Mouse (Mus musculus): ENCODE measurements at regions not wholly inside any gene's neighbourhood (a gene's known extent, or its start where the extent isn't known, plus 50 kb on each side); places are given as distances from the start of the nearest gene placed in this dataset.

GRCm38 (mm10) chr3:128520671-128521103, 624.6 kb upstream of the Fam241a start:
- WGBS = 35% methylated on average over 7 of the region's 7 CpGs
- ATAC-seq (ENCODE audit: low read depth) (peak; percentile 89), DNase-seq (ENCODE audit: low spot score) (peak; percentile 92)
- Histone ChIP-seq H3K9me3 (ENCODE audit: control insufficient read depth, low read length) (peaks cover 4% of the 10 kb centered on the region), H3K9ac (ENCODE audit: low read depth, low read length) (no peak overlapping the region), H3K4me1 (ENCODE audit: control insufficient read depth, insufficient read depth, low read length) (peaks cover 6% of the 10 kb centered on the region), H3K27ac (replicated peaks; ENCODE audit: low read depth, low read length) (no peak overlapping the region), H3K4me2 (ENCODE audit: low read depth, low read length) (peak overlapping the region; percentile 37), H3K4me3 (ENCODE audit: low read depth, low read length) (no peak overlapping the region), H3K27me3 (replicated peaks; ENCODE audit: control insufficient read depth, insufficient read depth, low read length) (no peaks in the 10 kb centered on the region), H3K36me3 (ENCODE audit: control insufficient read depth, insufficient read depth, low read length) (no peaks in the 10 kb centered on the region)

- H3K4me3 ChIP-seq (ENCODE audit: low read depth, low read length) = peak overlapping the region; percentile 3; the same call in 1 of the 2 replicates
- DNase-seq (ENCODE audit: low spot score) (peak; percentile 57), ATAC-seq (ENCODE audit: low read depth) (no peak)
- no peak overlapping the region for H3K9ac ChIP-seq (ENCODE audit: low read depth, low read length)
- peaks cover 4% of the 10 kb centered on the region for H3K9me3 ChIP-seq (ENCODE audit: control insufficient read depth, low read length)
- H3K4me2 ChIP-seq (ENCODE audit: low read depth, low read length) = peak overlapping the region; percentile 37
- 0 out of 2 replicates have a peak, but pooled peaks cover 4% of the 10 kb centered on the region for H3K27me3 ChIP-seq (replicated peaks; ENCODE audit: control insufficient read depth, insufficient read depth, low read length)
- peaks cover 6% of the 10 kb centered on the region for H3K4me1 ChIP-seq (ENCODE audit: control insufficient read depth, insufficient read depth, low read length)
- WGBS = 31% methylated on average over 6 of the region's 6 CpGs
- no peak overlapping the region for H3K27ac ChIP-seq (replicated peaks; ENCODE audit: low read depth, low read length)
- H3K36me3 ChIP-seq (ENCODE audit: control insufficient read depth, insufficient read depth, low read length) = no peaks in the 10 kb centered on the region
Measured at GRCm38 (mm10) chr3:128519913-128520316, 623.8 kb upstream of the Fam241a start.

- Histone ChIP-seq H3K9me3 (ENCODE audit: control insufficient read depth, low read length) (peaks cover 4% of the 10 kb centered on the region), H3K27me3 (replicated peaks; ENCODE audit: control insufficient read depth, insufficient read depth, low read length) (0 out of 2 replicates have a peak, but pooled peaks cover 4% of the 10 kb centered on the region), H3K4me2 (ENCODE audit: low read depth, low read length) (no peak overlapping the region), H3K27ac (replicated peaks; ENCODE audit: low read depth, low read length) (no peak overlapping the region), H3K4me3 (ENCODE audit: low read depth, low read length) (no peak overlapping the region), H3K4me1 (ENCODE audit: control insufficient read depth, insufficient read depth, low read length) (peaks cover 6% of the 10 kb centered on the region), H3K36me3 (ENCODE audit: control insufficient read depth, insufficient read depth, low read length) (no peaks in the 10 kb centered on the region), H3K9ac (ENCODE audit: low read depth, low read length) (no peak overlapping the region)
- WGBS = 54% methylated on average over 4 of the region's 4 CpGs
- peak; percentile 93 for DNase-seq (ENCODE audit: low spot score)
- 0 out of 2 replicates have a peak, but pooled peaks have one; percentile 32 for ATAC-seq (ENCODE audit: low read depth)
Measured at GRCm38 (mm10) chr3:128518806-128519205, 622.7 kb upstream of the Fam241a start.

- ATAC-seq (ENCODE audit: low read depth) = no peak
Measured at GRCm38 (mm10) chr3:128471111-128471510, 575.0 kb upstream of the Fam241a start.

GRCm38 (mm10) chr3:128429706-128430105, 533.6 kb upstream of the Fam241a start:
- H3K9me3 ChIP-seq (ENCODE audit: control insufficient read depth, low read length) = no peaks in the 10 kb centered on the region
- DNase-seq (ENCODE audit: low spot score) = no peak
- H3K4me2 ChIP-seq (ENCODE audit: low read depth, low read length) = no peak overlapping the region
- H3K4me3 ChIP-seq (ENCODE audit: low read depth, low read length) = no peak overlapping the region
- no peaks in the 10 kb centered on the region for H3K4me1 ChIP-seq (ENCODE audit: control insufficient read depth, insufficient read depth, low read length)
- no peak overlapping the region for H3K27ac ChIP-seq (replicated peaks; ENCODE audit: low read depth, low read length)
- H3K36me3 ChIP-seq (ENCODE audit: control insufficient read depth, insufficient read depth, low read length) = no peaks in the 10 kb centered on the region
- ATAC-seq (ENCODE audit: low read depth) = no peak
- no peak overlapping the region for H3K9ac ChIP-seq (ENCODE audit: low read depth, low read length)
- no peaks in the 10 kb centered on the region for H3K27me3 ChIP-seq (replicated peaks; ENCODE audit: control insufficient read depth, insufficient read depth, low read length)

More at GRCm38 (mm10) chr3:128471111-128471510, 575.0 kb upstream of the Fam241a start:
- no peak overlapping the region for H3K9ac ChIP-seq (ENCODE audit: low read depth, low read length)
- H3K9me3 ChIP-seq (ENCODE audit: control insufficient read depth, low read length) = no peaks in the 10 kb centered on the region
- H3K4me2 ChIP-seq (ENCODE audit: low read depth, low read length) = no peak overlapping the region
- 45% methylated on average over 3 of the region's 3 CpGs for WGBS
- no peaks in the 10 kb centered on the region for H3K27me3 ChIP-seq (replicated peaks; ENCODE audit: control insufficient read depth, insufficient read depth, low read length)
- H3K36me3 ChIP-seq (ENCODE audit: control insufficient read depth, insufficient read depth, low read length) = no peaks in the 10 kb centered on the region
- no peak overlapping the region for H3K4me3 ChIP-seq (ENCODE audit: low read depth, low read length)
- no peaks in the 10 kb centered on the region for H3K4me1 ChIP-seq (ENCODE audit: control insufficient read depth, insufficient read depth, low read length)
- DNase-seq (ENCODE audit: low spot score) = peak; percentile 33
- H3K27ac ChIP-seq (replicated peaks; ENCODE audit: low read depth, low read length) = no peak overlapping the region

- Histone ChIP-seq H3K27ac (replicated peaks; ENCODE audit: low read depth, low read length) (no peak overlapping the region), H3K9me3 (ENCODE audit: control insufficient read depth, low read length) (no peaks in the 10 kb centered on the region), H3K27me3 (replicated peaks; ENCODE audit: control insufficient read depth, insufficient read depth, low read length) (no peaks in the 10 kb centered on the region), H3K4me1 (ENCODE audit: control insufficient read depth, insufficient read depth, low read length) (no peaks in the 10 kb centered on the region), H3K4me3 (ENCODE audit: low read depth, low read length) (no peak overlapping the region), H3K9ac (ENCODE audit: low read depth, low read length) (no peak overlapping the region), H3K36me3 (ENCODE audit: control insufficient read depth, insufficient read depth, low read length) (no peaks in the 10 kb centered on the region), H3K4me2 (ENCODE audit: low read depth, low read length) (no peak overlapping the region)
- DNase-seq (ENCODE audit: low spot score) (peak; percentile 19), ATAC-seq (ENCODE audit: low read depth) (no peak)
- 64% methylated on average over 2 of the region's 2 CpGs for WGBS
Measured at GRCm38 (mm10) chr3:128415568-128415967, 519.4 kb upstream of the Fam241a start.

GRCm38 (mm10) chr3:128413481-128413880, 517.4 kb upstream of the Fam241a start:
- no peaks in the 10 kb centered on the region for H3K27me3 ChIP-seq (replicated peaks; ENCODE audit: control insufficient read depth, insufficient read depth, low read length)
- H3K9me3 ChIP-seq (ENCODE audit: control insufficient read depth, low read length) = no peaks in the 10 kb centered on the region
- 76% methylated on average over 1 of the region's 1 CpGs for WGBS
- H3K9ac ChIP-seq (ENCODE audit: low read depth, low read length) = no peak overlapping the region
- H3K4me1 ChIP-seq (ENCODE audit: control insufficient read depth, insufficient read depth, low read length) = no peaks in the 10 kb centered on the region
- no peak overlapping the region for H3K4me3 ChIP-seq (ENCODE audit: low read depth, low read length)
- ATAC-seq (ENCODE audit: low read depth) (no peak), DNase-seq (ENCODE audit: low spot score) (no peak)
- H3K36me3 ChIP-seq (ENCODE audit: control insufficient read depth, insufficient read depth, low read length) = no peaks in the 10 kb centered on the region
- H3K4me2 ChIP-seq (ENCODE audit: low read depth, low read length) = no peak overlapping the region
- no peak overlapping the region for H3K27ac ChIP-seq (replicated peaks; ENCODE audit: low read depth, low read length)

- Histone ChIP-seq H3K4me3 (ENCODE audit: low read depth, low read length) (no peak overlapping the region), H3K4me2 (ENCODE audit: low read depth, low read length) (no peak overlapping the region), H3K27ac (replicated peaks; ENCODE audit: low read depth, low read length) (no peak overlapping the region), H3K36me3 (ENCODE audit: control insufficient read depth, insufficient read depth, low read length) (no peaks in the 10 kb centered on the region), H3K27me3 (replicated peaks; ENCODE audit: control insufficient read depth, insufficient read depth, low read length) (no peaks in the 10 kb centered on the region), H3K4me1 (ENCODE audit: control insufficient read depth, insufficient read depth, low read length) (no peaks in the 10 kb centered on the region), H3K9ac (ENCODE audit: low read depth, low read length) (no peak overlapping the region), H3K9me3 (ENCODE audit: control insufficient read depth, low read length) (no peaks in the 10 kb centered on the region)
- ATAC-seq (ENCODE audit: low read depth) = no peak
- peak; percentile 2 for DNase-seq (ENCODE audit: low spot score)
Measured at GRCm38 (mm10) chr3:128412157-128412556, 516.0 kb upstream of the Fam241a start.

- DNase-seq (ENCODE audit: low spot score) (no peak), ATAC-seq (ENCODE audit: low read depth) (no peak)
- Histone ChIP-seq H3K9me3 (ENCODE audit: control insufficient read depth, low read length) (no peaks in the 10 kb centered on the region), H3K4me1 (ENCODE audit: control insufficient read depth, insufficient read depth, low read length) (no peaks in the 10 kb centered on the region), H3K9ac (ENCODE audit: low read depth, low read length) (no peak overlapping the region), H3K36me3 (ENCODE audit: control insufficient read depth, insufficient read depth, low read length) (no peaks in the 10 kb centered on the region), H3K27me3 (replicated peaks; ENCODE audit: control insufficient read depth, insufficient read depth, low read length) (no peaks in the 10 kb centered on the region), H3K4me3 (ENCODE audit: low read depth, low read length) (no peak overlapping the region), H3K27ac (replicated peaks; ENCODE audit: low read depth, low read length) (no peak overlapping the region), H3K4me2 (ENCODE audit: low read depth, low read length) (no peak overlapping the region)
- WGBS = 77% methylated on average over 3 of the region's 3 CpGs
Measured at GRCm38 (mm10) chr3:128394805-128395204, 498.7 kb upstream of the Fam241a start.
